Mouse (Mus musculus): ENCODE data around the gene Fads2. TPM values are rescaled to one million over a fixed set of nuclear protein-coding genes. Genes with fewer than 3 reads are reported as not detected.

Gene Fads2
- polyA plus RNA-seq (2017; shearing (Covaris generic)): under 1 TPM; 0.07 to 0.31 TPM

GRCm38 (mm10) chr19:10101341-10102053, at the start of gene Fads2:
Gene Fads2, minus strand, starts transcription at chr19:10101746.

GRCm38 (mm10) chr19:10041388-10042148, 60.0 kb downstream of the Fads2 start, which contains the start of gene Fads3:
Gene Fads3, plus strand, starts transcription at chr19:10041569.

Other genes starting within 250 kb of the Fads2 start
- gene Incenp, start 202.2 kb downstream of the Fads2 start, polyA plus RNA-seq (2017; shearing (Covaris generic)): 10 to 100 TPM; 37.9 to 71.2 TPM
- gene Fth1, start 121.1 kb downstream of the Fads2 start, polyA plus RNA-seq (2017; shearing (Covaris generic)): 1,000 to 10,000 TPM; 1,893 to 2,017 TPM
- gene Best1, start 100.1 kb downstream of the Fads2 start, polyA plus RNA-seq (2017; shearing (Covaris generic)): not detected
- gene Rab3il1, start 100.1 kb downstream of the Fads2 start, polyA plus RNA-seq (2017; shearing (Covaris generic)): 1 to 10 TPM; 1.3 to 2.2 TPM
- under 1 TPM in 1 of 2 experiments, not detected in 1; 0.14 TPM for gene Fads3, start 60.2 kb downstream of the Fads2 start, polyA plus RNA-seq (2017; shearing (Covaris generic))
- gene Fads1, start 81.1 kb upstream of the Fads2 start, polyA plus RNA-seq (2017; shearing (Covaris generic)): 1 to 10 TPM; 4.6 to 7.1 TPM
- gene Tmem258, start 102.3 kb upstream of the Fads2 start, polyA plus RNA-seq (2017; shearing (Covaris generic)): 100 to 1,000 TPM; 330 to 343 TPM
- gene Fen1, start 102.4 kb upstream of the Fads2 start, polyA plus RNA-seq (2017; shearing (Covaris generic)): 10 to 100 TPM; 41.2 to 58.2 TPM
- under 1 TPM; 0.06 to 0.27 TPM for gene Myrf, start 139.0 kb upstream of the Fads2 start, polyA plus RNA-seq (2017; shearing (Covaris generic))
- gene Dagla, start 203.1 kb upstream of the Fads2 start, polyA plus RNA-seq (2017; shearing (Covaris generic)): under 1 TPM; 0.14 to 0.18 TPM

All from activated CD4-positive, CD25-positive, alpha-beta regulatory T cell (primary cell).